In genomic region chr4:129227985-129228381, GRCm38 (mm10) we compare ENCODE assay signal across 8 mouse cellular contexts. TPM values are rescaled to one million over a fixed set of nuclear protein-coding genes. Genes with fewer than 3 reads are reported as not detected.
DNase-seq lines count a peak whose midpoint lies in the region; ATAC-seq lines count a peak whose summit lies in the region.

No protein-coding gene starts in this region.

- WGBS in intestine, embryonic 14.5 days = 43% methylated on average over 8 of the region's 8 CpGs
- 13% methylated on average over 8 of the region's 8 CpGs for WGBS in neural tube, embryonic 13.5 days

- no peak for ATAC-seq in intestine, embryonic 14.5 days (replicated peaks; ENCODE audit: low FRiP score, low TSS enrichment, low read depth)
- ATAC-seq in neural tube, embryonic 13.5 days (ENCODE audit: low read depth) = no peak

- peak overlapping the region; percentile 23 for H3K4me2 ChIP-seq in intestine, embryonic 14.5 days (ENCODE audit: low read length)
- peak overlapping the region; percentile 66 for H3K4me2 ChIP-seq in neural tube, embryonic 13.5 days

- H3K4me1 ChIP-seq in intestine, embryonic 14.5 days (replicated peaks; ENCODE audit: control insufficient read depth, insufficient read depth, low read length) = peaks cover 27% of the 10 kb centered on the region
- peaks cover 51% of the 10 kb centered on the region for H3K4me1 ChIP-seq in neural tube, embryonic 13.5 days (replicated peaks)

- H3K9ac ChIP-seq in intestine, embryonic 14.5 days (ENCODE audit: low read length) = no peak overlapping the region
- peak overlapping the region; percentile 81 for H3K9ac ChIP-seq in neural tube, embryonic 13.5 days

- no peaks in the 10 kb centered on the region for H3K9me3 ChIP-seq in intestine, embryonic 14.5 days (ENCODE audit: control insufficient read depth, low read length)
- no peaks in the 10 kb centered on the region for H3K9me3 ChIP-seq in neural tube, embryonic 13.5 days

- H3K36me3 ChIP-seq in intestine, embryonic 14.5 days (ENCODE audit: control insufficient read depth, insufficient read depth, low read length) = peaks cover 14% of the 10 kb centered on the region
- H3K36me3 ChIP-seq in neural tube, embryonic 13.5 days = peaks cover 21% of the 10 kb centered on the region; the same call in 1 of the 2 replicates

- 0 out of 2 replicates have a peak, but pooled peaks cover 8% of the 10 kb centered on the region for H3K27me3 ChIP-seq in intestine, embryonic 14.5 days (replicated peaks; ENCODE audit: control insufficient read depth, insufficient read depth, low read length)
- no peaks in the 10 kb centered on the region; the same call in 1 of the 2 replicates for H3K27me3 ChIP-seq in neural tube, embryonic 13.5 days

- no peak overlapping the region for H3K4me3 ChIP-seq in intestine, embryonic 14.5 days (ENCODE audit: low read depth, low read length)
- H3K4me3 ChIP-seq in neural tube, embryonic 13.5 days = peak overlapping the region; percentile 49

- H3K27ac ChIP-seq in intestine, embryonic 14.5 days (ENCODE audit: low read depth) = no peak overlapping the region
- peak overlapping the region; percentile 83 for H3K27ac ChIP-seq in neural tube, embryonic 13.5 days (replicated peaks)

- DNase-seq in kidney, adult 18-20 months = peak; percentile 34
- DNase-seq in kidney, postnatal 14 days = no peak
- DNase-seq in cerebellum, postnatal 25 days = peak; percentile 51 to 68
- DNase-seq in intestine, embryonic 14.5 days (ENCODE audit: low spot score) = no peak
- DNase-seq in natural killer cell, adult 2 months (ENCODE audit: low spot score in 2 of 2) = no peak
- DNase-seq in ovary, postnatal 14 days (ENCODE audit: low spot score) = no peak
- no peak for DNase-seq in right cerebral cortex, adult 18-20 months

RNA-seq across cellular contexts. Expression of gene C77080, which starts 33.2 kb away (rescaled TPM):
- 7.2 and 7.4 TPM in 2 replicates for polyA plus RNA-seq in intestine, embryonic 14.5 days (2014; fragmentation: Nextera tagmentation; extraction: Ambion mirVana)
- polyA plus RNA-seq in neural tube, embryonic 13.5 days (2015; fragmentation: Nextera tagmentation; extraction: Ambion mirVana) = 7.5 and 10.3 TPM in 2 replicates

RNA-seq across cellular contexts. Expression of gene Yars, which starts 38.4 kb away (rescaled TPM):
- polyA plus RNA-seq in intestine, embryonic 14.5 days (2014; fragmentation: Nextera tagmentation; extraction: Ambion mirVana) = 92.9 and 97.2 TPM in 2 replicates
- 106 and 108 TPM in 2 replicates for polyA plus RNA-seq in neural tube, embryonic 13.5 days (2015; fragmentation: Nextera tagmentation; extraction: Ambion mirVana)

RNA-seq across cellular contexts. Expression of gene S100pbp, which starts 38.5 kb away (rescaled TPM):
- 14.6 and 19.5 TPM in 2 replicates for polyA plus RNA-seq in intestine, embryonic 14.5 days (2014; fragmentation: Nextera tagmentation; extraction: Ambion mirVana)
- polyA plus RNA-seq in neural tube, embryonic 13.5 days (2015; fragmentation: Nextera tagmentation; extraction: Ambion mirVana) = 15.8 and 19.9 TPM in 2 replicates

RNA-seq across cellular contexts. Expression of gene Sync, which starts 59.4 kb away (rescaled TPM):
- 1.3 and 2.1 TPM in 2 replicates for polyA plus RNA-seq in intestine, embryonic 14.5 days (2014; fragmentation: Nextera tagmentation; extraction: Ambion mirVana)
- polyA plus RNA-seq in neural tube, embryonic 13.5 days (2015; fragmentation: Nextera tagmentation; extraction: Ambion mirVana) = 3.2 and 3.4 TPM in 2 replicates

Comparison
In these comparisons a context has a peak if more than half of its experiments do, and no peak if none do; other contexts are left out.
1. DNase-seq: peak in kidney, adult 18-20 months (single experiment) and cerebellum, postnatal 25 days (2 of 2); none in kidney, postnatal 14 days (single experiment), intestine, embryonic 14.5 days (single experiment), natural killer cell, adult 2 months (0 of 2), ovary, postnatal 14 days (single experiment) and right cerebral cortex, adult 18-20 months (single experiment).